Mouse (Mus musculus) gastrocnemius, adult 18-20 months (tissue): ENCODE measurements around the gene Ift74. TPM values are rescaled to one million over a fixed set of nuclear protein-coding genes. Genes with fewer than 3 reads are reported as not detected.
"Not testable (repeated sequence)": the region's sequence is repeated elsewhere in the genome, so short reads cannot be mapped to it uniquely, and the experiment has no call there.

Experiments used
- DNase-seq: peaks from one replicate; pipeline ENCODE4 v3.0.0; 2021; ENCODE audit warnings: low spot score
- long read RNA-seq, 2 experiments: library from polyadenylated mRNA; stranded (forward); transcript quantifications; one replicate each; pipeline ENCODE4 v2.0.0; 2021
- total RNA-seq, 2 experiments: library from RNA; stranded (reverse); gene quantifications; 2 replicates each; pipeline ENCODE4 v1.2.3; 2021

Gene Ift74
- total RNA-seq = 1 to 10 TPM; 6.3 to 6.4 TPM
- long read RNA-seq, experiment 1, transcript Ift74-201 (20 exons, 2,139 nt) = major isoform, 9 of 11 reads
- long read RNA-seq, experiment 1, partial matches to known transcripts = 1 of 11 reads
- long read RNA-seq, experiment 1, other reads (novel, unspliced or antisense) = 1 of 11 reads
- long read RNA-seq, experiment 2, transcript Ift74-201 (20 exons, 2,139 nt) = major isoform, 9 of 12 reads
- long read RNA-seq, experiment 2, partial matches to known transcripts = 0 of 12 reads
- long read RNA-seq, experiment 2, other reads (novel, unspliced or antisense) = 3 of 12 reads

DNA sequence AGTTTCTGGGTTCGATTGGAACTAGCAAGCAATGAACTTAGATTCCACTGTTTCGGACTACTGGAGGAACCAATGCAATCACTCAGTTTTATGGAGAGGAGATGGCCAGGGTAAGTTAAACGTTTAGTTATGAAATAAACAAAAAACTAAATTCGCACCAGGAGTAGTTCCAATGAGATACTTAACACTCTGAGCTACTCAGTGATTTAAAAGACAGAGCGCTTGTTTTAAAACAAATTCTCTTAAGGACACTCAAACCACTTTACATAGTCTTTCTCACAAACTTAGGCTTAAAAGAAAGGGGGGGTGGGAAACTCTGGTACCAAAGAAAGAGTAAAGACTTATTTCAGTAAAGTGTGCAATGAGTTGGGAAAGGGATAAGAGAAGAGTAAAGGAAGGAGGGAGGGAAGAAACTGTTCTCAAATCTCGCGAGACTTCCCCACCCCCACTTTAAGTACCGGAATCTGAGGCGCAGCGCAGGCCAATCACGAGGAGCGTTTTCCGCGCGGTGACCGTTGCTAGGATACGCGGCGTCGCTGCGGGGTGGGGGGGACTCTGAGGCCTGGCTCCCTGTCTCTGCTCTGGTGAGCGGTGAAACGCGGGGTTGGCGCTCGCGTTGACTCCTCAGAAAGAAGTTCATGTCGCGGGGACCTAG is at the start of gene Ift74:
TSS of gene Ift74 (plus strand) at position 520 of the 655 bp plus-strand sequence.
- DNase-seq = peak; percentile 96

- DNase-seq = no peak
These were observed 41.6 kb upstream of the Ift74 start for GRCm38 (mm10) chr4:94572677-94573076.

DNA sequence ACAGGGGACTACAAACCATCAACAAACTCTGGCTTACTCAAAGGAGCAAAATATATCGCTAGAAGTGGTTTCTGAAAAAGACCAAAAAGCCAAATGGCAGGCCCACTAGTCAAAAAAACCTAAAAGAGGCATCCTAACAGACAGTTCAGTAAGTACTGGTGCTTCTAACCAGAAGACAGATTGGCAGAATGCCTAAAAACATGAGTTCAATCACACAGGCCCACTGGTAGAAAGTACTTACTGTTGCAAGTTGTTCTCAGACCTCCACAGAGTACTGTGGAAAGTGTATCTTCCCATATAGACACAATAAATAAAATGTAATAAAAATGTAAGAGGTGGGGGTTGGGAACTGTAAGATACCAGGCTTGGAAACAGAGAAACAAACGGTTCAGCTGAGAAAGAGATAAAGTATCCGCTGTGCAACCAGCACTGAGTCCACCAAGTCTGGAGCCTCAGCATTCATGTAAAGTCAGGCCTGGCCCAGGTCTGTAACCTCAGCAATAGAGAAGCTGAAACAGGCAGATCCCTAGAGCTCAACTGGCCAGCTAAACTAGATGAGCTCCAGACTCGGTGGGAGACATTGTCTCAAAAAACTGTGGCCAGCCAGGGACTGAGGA is 22.4 kb upstream of the Ift74 start:
- no peak for DNase-seq

- no peak for DNase-seq
These were observed 21.6 kb upstream of the Ift74 start for GRCm38 (mm10) chr4:94592709-94593108.

GRCm38 (mm10) chr4:94601395-94601794 is 12.9 kb upstream of the Ift74 start:
- no peak for DNase-seq

DNA sequence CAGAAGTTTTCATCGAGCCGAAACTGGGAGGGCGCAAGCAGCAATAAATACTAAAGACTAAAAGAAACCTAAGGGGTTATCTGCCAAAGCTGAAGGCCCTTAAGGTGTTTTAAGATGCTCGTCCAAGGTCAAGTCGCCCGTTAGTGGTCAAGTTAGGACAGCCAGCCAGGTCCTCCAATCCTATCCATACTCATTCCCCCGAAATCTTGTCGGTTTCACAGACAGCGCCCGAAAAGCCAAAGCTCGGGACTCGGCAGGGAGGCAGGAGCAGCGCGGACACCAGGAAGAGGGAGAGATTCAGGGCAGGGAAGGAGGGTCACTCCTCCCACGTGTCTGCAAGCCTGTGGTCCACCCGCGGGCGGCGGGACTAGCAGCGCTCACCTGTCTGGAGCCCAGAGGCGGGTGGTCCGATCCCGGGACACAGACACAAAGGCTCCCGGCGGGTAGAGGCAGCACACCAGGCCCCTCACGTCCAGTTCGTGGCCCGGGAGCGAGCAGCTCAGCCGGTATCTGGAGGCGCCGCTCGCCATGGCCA is 11.7 kb upstream of the Ift74 start:
- no peak for DNase-seq

DNA sequence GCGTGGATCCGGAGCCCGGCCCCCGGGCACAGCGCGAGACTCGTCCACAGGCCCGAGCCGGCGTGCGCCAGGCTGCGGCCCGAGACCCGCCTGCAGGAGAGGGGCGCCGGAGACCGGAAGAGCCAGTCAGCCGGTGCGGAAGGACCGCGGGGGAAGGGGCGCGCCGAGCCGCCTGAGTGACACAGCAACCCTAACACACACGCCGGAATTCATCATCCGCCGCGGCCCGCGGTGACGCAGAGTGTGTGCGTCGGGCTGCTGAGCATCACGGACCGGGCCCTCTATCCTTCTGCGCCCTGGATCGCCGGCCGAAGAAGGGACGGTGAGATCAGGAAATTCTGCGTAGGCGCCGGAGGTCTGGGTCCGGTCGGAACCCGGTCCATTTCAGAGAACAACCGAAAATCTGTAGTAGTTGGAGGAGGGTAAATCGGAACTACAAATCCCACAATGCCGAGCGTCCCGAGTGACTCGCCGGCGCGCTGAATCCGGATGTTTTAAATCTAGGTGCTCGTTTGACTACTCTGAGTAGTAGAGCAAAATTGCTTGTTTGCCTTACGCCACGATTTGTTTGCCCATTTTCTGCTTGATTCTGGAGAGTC is 11.2 kb upstream of the Ift74 start, which contains the start of gene Plaa:
TSS of gene Plaa (minus strand) at position 214 of the 599 bp plus-strand sequence.
- peak; percentile 88 for DNase-seq

- no peak for DNase-seq
These were observed 9.8 kb upstream of the Ift74 start for GRCm38 (mm10) chr4:94604452-94605019.

DNA sequence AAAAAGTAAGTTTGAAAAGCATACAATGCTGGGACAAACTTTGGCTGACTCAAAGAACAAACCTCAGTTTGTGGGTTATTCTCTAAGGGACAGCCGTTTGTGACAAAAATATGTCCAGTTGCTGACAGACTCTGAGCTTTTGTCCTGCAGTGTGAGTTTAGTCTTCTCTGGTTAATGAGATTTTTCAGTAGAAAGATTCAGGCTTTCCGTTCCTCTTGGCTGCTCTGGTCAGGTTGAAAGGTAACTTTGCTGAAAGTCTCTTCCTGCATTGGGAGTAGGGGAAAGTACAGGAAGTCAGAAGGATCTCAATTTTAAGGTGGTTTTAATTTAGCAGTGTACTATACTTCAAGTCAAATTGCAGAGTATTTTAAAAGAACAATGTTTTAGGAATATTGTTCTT is 8.7 kb upstream of the Ift74 start:
- DNase-seq = no peak

DNA sequence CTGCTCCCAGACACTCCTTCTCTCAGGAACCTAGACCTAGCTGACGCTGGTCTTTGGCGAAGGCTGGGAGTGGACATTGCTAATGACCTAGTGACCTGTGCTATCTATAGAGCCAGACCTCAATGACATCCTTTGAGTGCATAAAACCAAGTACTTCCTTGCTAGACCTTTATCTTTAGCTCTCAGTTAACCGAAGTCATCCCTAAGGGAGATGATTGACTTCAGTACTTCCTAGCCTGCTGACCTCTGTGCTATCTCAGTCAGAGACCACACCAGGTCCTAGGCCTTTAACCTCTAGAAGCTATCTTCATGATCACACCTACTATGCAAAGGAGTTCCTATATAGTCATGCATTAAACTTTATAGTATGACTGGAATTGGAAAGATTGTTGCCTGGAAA is 4.0 kb upstream of the Ift74 start:
- no peak for DNase-seq

GRCm38 (mm10) chr4:94614627-94615006 is 326 bp downstream of the Ift74 start:
- DNase-seq = no peak

- DNase-seq = no peak
These were observed 5.8 kb downstream of the Ift74 start for GRCm38 (mm10) chr4:94620077-94620476.

DNA sequence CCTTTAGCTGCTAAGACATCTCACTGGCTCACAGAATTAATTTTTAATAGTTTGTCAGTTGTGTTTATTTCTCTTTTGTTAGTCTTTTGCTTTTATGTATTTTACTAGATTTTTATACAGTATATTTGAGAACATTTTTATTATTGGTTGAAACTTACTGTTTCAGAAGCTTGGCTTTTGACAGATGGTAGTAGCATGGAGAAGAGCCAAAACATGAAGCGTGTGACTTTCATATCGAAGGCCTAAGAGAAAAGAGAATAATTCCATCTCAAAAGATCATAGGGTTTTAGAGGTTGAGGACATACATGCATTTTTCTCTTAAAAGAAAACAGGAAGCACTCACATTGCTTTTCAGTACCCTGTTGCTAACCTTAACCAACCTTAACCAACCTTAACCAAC is 28.9 kb downstream of the Ift74 start:
- no peak for DNase-seq

GRCm38 (mm10) chr4:94649920-94650319 is 35.6 kb downstream of the Ift74 start, which contains the start of gene Lrrc19:
Gene Lrrc19, minus strand, starts transcription at chr4:94650144.
- no peak for DNase-seq

GRCm38 (mm10) chr4:94650426-94651175 is 36.3 kb downstream of the Ift74 start:
- DNase-seq = not testable (repeated sequence)

GRCm38 (mm10) chr4:94669718-94670117 is 55.4 kb downstream of the Ift74 start:
- DNase-seq = peak; percentile 48

GRCm38 (mm10) chr4:94680662-94681061 is 66.4 kb downstream of the Ift74 start:
- DNase-seq = no peak

DNA sequence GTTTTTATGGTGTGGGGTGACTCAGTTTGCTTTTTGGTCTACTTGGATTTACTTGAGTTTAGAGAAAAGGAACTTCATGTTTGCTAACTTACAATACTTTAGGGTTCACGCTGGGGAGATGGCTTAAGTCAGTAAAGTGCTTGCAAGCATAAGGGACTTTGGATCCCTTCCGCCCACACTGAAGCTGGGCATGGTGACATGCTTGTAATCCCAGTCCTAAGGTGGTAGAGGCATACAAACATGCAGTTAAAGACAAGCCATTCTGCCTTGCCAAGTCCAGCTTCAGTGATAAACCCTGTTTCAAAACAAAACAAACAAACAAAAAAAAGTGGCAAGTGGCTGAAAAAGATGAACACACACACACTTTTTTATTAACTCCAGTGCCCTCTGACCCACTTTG is 66.9 kb downstream of the Ift74 start:
- no peak for DNase-seq

DNA sequence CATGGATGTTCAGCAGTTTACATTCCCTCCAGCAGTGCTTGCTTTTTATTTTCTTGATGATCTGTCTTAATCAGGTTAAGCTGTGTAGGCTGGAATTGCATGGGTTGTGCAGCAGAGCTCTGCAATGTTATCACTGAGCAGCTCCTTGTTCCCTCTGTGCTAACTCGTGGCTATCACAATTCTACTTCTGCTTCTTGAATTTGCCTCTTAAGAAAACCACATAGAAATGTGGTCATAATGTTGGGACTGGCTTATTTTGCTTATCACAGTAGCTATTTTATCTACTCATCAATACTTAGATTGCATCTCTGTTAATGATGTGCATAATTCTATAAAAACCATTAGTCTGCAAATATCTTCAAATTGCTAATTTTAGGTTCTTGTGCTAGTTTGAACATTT is 67.7 kb downstream of the Ift74 start:
- DNase-seq = no peak

GRCm38 (mm10) chr4:94683305-94683704 is 69.0 kb downstream of the Ift74 start:
- no peak for DNase-seq

DNA sequence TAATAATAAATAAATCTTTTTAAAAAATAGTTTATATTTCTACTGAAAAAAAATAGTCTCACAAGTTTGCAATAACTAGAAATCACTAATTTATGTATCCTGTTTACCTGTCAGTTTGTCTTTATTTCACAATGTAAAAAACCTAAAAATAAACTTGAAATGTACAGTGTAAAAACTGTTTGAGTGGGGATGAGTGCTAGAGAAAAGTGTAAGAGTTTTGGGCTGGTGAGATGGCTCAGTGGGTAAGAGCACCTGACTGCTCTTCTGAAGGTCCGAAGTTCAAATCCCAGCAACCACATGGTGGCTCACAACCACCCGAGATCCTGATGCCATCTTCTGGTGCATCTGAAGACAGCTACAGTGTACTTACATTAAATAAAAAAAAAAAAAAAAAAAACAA is 75.5 kb downstream of the Ift74 start:
- DNase-seq = not testable (repeated sequence)
